Mouse (Mus musculus) small intestine, adult 2 months (tissue): ENCODE data around the gene Hs6st3.

Experiments
- CTCF ChIP-seq: fragments of 200-500 bp; IDR thresholded peaks from 2 replicates; pipeline ENCODE4 v1.5.1; 2012; ENCODE audit warnings: low read depth, mild to moderate bottlenecking, control low read depth, inconsistent platforms, low read length, moderate library complexity, mixed read lengths; ENCODE audit not compliant: insufficient replicate concordance, insufficient read length; ENCODE audit errors: extremely low read depth
- POLR2A ChIP-seq: fragments of 200-500 bp; IDR thresholded peaks from 2 replicates; pipeline ENCODE4 v1.6.1; 2012; ENCODE audit warnings: low read depth, mild to moderate bottlenecking, control low read depth, inconsistent platforms, low read length, moderate library complexity

- TF ChIP-seq POLR2A (no peak), CTCF (no peak)
Observed at GRCm38 (mm10) chr14:119452382-119452781, 314.2 kb downstream of the Hs6st3 start.
